Mouse (Mus musculus): ENCODE results near the gene Akr1c13. TPM values are rescaled to one million over a fixed set of nuclear protein-coding genes. Genes with fewer than 3 reads are reported as not detected.
"Not testable (repeated sequence)": the region's sequence is repeated elsewhere in the genome, so short reads cannot be mapped to it uniquely, and the experiment has no call there.

Akr1c13 gene
- 1 to 10 TPM; 1.2 to 1.5 TPM for total RNA-seq (2021)
- long read RNA-seq, experiment 1, partial matches to known transcripts: 1 of 3 reads
- long read RNA-seq, experiment 1, other reads (novel, unspliced or antisense): 1 of 3 reads
- long read RNA-seq, experiment 2, partial matches to known transcripts: 0 of 2 reads
- long read RNA-seq, experiment 2, other reads (novel, unspliced or antisense): 1 of 2 reads

DNA sequence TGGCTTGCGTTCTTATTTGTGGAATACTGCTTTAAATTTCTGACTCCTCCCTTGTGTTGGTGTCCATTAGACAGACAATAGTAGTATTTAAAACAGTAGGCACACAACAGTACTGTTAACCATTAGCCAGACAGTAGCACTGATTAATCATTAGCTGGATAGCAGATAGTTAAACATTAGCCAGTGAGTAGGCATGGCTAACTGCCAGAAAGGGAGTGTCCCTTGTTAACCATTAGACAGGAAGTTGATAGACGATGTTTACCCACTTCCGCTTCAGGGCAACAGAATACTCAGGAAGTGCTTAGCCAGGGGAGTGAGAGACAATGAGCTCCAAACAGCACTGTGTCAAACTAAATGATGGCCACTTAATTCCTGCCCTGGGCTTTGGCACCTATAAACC lies at the start of gene Akr1c13:
Gene Akr1c13 (plus strand): TSS at position 247 of the 400 bp plus-strand sequence.
- DNase-seq: peak in 1 of 2 experiments; percentile 22
- intact Hi-C loops (cut with DNase I): no loop called here

DNA sequence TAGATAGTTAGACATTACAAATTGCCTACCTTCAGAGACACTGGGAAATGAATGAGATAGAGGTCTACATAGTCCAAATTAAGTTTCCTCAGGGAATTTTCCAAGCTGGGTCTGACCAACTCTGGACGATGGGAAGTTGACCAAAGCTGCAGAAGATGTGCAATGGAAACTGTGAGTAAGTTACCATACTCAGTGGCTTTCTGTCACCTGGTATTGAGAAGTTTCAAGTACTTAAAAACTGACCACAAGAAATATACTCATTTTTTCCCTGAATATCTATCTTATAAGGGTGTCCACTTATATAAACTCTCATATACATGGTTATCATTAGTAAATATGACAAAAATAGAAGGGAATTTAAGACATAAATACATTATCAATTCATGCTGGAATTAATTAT lies 46.7 kb upstream of the Akr1c13 start:
- DNase-seq: no peak
- intact Hi-C loops (cut with DNase I): no loop called here

- intact Hi-C loops (cut with DNase I): no loop called here
- no peak for DNase-seq
Observed at GRCm38 (mm10) chr13:4150518-4150917, 40.4 kb upstream of the Akr1c13 start, which contains the start of gene Akr1c18. Gene Akr1c18, minus strand, starts transcription at chr13:4150654.

- intact Hi-C loops (cut with DNase I): no loop called here
- DNase-seq: no peak
Observed at GRCm38 (mm10) chr13:4152908-4153307, 38.0 kb upstream of the Akr1c13 start.

GRCm38 (mm10) chr13:4153593-4153992 lies 37.4 kb upstream of the Akr1c13 start:
- intact Hi-C loops (cut with DNase I): no loop called here
- DNase-seq: no peak

- no peak for DNase-seq
- intact Hi-C loops (cut with DNase I): no loop called here
Observed at GRCm38 (mm10) chr13:4155286-4155685, 35.7 kb upstream of the Akr1c13 start.

DNA sequence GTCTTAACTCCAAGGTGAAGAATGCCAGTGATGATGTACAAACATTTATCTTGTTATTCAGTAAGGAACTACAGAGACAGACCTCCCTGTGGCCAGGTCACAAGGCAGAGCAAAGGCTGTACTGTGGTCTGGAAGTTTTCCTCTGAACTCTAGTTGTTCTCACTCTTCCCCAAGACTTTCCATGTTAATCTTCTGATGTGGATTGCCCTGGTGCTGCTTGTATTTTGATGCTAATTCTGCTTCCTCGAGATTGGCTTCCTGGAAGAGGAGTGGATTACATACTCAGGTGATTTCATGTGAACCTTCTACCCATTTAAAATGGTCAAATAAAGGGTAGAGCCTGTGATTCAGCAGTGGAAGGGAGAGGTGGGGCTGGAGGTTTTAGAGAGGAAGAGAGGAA lies 22.9 kb upstream of the Akr1c13 start:
- intact Hi-C loops (cut with DNase I): no loop called here
- no peak for DNase-seq

DNA sequence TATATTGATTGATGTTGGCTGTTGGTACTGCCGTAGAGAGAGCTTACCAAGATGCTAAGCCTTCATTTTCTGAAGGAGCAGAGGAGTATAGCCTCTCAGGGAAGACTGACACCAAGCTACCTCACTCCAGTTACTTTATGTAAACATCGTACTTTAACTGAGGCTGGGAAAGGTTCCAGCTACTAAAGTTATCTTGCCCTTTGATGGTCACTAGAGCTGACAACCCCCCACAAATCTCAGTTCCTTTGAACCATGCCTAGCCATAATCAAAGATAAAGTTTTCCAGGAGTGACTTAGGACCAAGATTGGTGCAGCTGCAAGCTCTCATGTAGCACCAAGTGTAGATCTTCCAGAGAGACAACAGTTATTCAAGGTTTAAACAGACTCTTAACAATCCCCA lies 18.0 kb upstream of the Akr1c13 start:
- intact Hi-C loops (cut with DNase I): no loop called here
- DNase-seq: no peak

DNA sequence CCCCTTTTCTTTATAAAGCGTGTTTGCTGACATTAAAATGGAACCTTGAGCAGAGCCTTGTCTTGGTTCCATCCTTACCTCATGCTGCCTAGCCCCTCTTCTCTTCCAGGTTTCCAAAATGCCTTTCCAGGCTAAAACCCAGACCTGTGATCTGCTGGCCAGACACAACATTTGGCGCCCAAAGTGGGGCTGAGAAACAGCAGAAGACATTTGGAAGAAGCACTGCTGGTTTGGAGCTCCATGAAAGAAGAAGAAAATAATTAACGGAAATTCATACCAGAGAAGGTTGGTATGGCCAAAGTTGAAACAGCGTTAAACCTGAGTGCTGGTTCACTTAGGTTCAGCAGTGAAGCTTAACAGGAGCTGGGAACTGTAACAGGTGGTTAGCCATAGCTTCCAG lies 9.6 kb upstream of the Akr1c13 start:
- DNase-seq; intact Hi-C loops (cut with DNase I): not testable (repeated sequence)

DNA sequence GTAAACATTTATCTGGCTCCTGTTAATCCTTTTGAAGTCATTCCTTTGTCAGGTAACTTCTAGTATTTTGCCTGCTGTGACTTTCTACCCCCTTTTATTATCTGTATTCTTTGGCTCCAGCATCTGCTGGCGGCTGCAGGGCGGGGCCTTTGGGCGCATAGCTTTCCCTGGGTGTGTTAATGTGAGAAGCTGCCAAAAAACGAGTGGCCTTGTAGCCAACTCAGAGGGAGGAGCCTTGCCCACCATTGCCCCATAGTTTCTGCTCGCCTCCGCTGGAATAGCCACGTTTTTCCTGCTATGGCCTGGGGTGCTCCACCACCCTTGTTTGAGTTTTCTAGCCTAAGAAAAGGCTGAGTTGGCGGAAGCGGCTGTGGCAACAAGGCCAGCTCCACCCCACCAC lies 7.8 kb upstream of the Akr1c13 start:
- intact Hi-C loops (cut with DNase I): no loop called here
- no peak for DNase-seq

GRCm38 (mm10) chr13:4186641-4187411 lies 4.1 kb upstream of the Akr1c13 start:
- intact Hi-C loops (cut with DNase I): loop anchor here (5.0 kb wide), 1 partner anchor 55 kb away; no protein-coding TSS in a partner anchor
- not testable (repeated sequence) for DNase-seq

DNA sequence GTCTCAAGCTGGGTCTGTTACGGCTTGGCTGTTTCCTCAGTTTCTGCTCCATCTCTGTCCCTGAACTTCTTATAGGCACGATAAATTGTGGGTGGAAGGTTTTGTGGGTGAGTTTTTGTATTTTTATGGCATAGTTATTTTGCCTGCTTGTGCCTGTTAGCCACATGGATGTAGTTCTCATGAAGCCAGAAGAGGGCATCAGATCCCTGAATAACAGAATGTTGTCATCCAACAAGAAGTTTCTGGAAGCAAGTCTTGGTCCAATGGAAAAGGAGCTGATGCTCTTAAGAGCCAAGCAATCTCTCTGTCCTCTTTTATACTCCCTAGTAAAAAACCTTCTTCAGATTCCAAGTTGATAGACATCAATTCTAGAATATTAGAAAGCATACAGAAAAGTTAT lies 2.8 kb upstream of the Akr1c13 start:
- intact Hi-C loops (cut with DNase I): loop anchor here (1.0 to 5.0 kb wide), 2 partner anchors 56 to 92 kb away; no protein-coding TSS in a partner anchor
- DNase-seq: peak in 1 of 2 experiments; percentile 34

GRCm38 (mm10) chr13:4192511-4192910 lies 1.6 kb downstream of the Akr1c13 start:
- intact Hi-C loops (cut with DNase I): no loop called here
- DNase-seq: no peak

- DNase-seq: no peak
- intact Hi-C loops (cut with DNase I): no loop called here
Observed at GRCm38 (mm10) chr13:4206147-4206903, 15.4 kb downstream of the Akr1c13 start.

- intact Hi-C loops (cut with DNase I): no loop called here
- no peak for DNase-seq
Observed at GRCm38 (mm10) chr13:4211560-4212299, 20.8 kb downstream of the Akr1c13 start.

DNA sequence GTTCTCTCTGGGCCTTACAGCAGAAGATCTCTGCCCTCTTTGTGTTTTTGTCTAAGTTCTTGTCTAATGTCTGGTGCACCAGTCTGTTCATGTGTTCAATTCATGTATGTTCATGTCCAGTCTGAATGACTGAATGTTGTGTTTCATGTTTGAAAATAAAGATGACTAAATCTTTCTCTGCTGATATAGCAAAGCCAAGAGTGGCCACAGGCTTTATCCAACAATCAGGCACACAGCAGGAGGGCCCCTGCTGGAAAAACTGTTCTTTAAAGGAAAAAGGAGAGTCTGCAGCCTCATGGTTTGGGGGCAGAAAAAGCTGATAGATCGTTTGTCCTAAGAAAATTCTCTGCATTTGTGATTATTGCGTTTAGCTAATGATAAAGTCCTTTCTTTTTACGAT lies 21.4 kb downstream of the Akr1c13 start:
- DNase-seq: no peak
- intact Hi-C loops (cut with DNase I): no loop called here

- DNase-seq; intact Hi-C loops (cut with DNase I): not testable (repeated sequence)
Observed at GRCm38 (mm10) chr13:4215496-4215895, 24.5 kb downstream of the Akr1c13 start.

DNA sequence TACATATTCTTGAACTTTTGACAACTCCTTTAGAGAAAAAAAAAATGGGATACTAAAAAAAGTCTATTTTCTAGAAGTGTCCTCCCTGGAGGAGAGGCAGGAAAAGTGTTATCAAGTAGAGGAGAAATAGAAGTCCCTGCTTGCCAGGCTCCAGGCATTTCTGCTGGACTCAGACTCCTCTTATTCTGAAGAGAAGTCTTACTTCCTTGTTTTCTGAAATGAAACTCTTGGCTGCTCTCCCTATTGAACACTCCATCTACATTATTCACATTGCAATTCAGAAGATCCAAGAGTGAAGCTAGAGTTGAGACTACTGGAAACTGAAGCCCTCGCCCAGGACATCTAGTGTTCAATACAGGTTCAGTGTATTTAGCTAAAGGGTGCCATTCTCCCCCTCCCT lies 37.5 kb downstream of the Akr1c13 start, which contains the start of gene Akr1c19:
Gene Akr1c19 (plus strand): TSS at position 260 of the 400 bp plus-strand sequence.
- peak in 1 of 2 experiments; percentile 7 for DNase-seq
- intact Hi-C loops (cut with DNase I): no loop called here

DNA sequence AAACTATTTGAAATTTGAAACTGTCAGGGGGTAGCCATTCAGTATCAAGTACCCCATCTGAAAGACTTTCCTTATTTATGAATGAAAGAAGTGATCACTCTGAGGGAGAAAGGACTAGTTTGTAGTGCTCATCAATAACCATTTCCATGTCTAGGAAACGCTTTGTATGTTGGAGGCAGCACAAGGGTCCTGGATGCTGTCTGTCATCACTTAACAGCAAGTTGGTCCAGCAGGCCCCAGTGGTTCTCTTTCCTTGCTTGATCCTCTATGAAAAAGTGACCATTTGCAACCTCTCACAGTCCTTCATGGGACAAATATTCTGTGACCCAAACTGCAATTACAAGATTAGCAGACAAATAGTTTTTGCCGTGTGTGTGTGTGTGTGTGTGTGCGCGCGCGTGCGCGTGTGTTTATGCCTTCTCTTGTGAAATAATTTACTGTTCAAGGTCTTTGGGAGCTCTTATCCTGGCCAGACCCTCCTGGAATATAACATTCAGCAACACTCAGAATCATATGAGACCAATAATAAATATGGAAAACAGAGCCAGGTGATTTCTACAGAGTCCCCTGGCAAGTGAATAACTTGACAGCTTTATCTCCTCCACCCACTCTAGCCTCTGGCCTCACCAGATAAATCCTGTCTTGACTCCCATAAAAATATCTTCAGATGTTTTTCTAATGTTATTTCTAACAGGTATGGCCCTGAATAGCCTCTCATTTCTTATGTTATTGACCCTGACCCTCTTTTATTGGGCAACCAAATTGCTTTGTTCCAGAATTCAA lies 40.1 kb downstream of the Akr1c13 start:
- DNase-seq: no peak

GRCm38 (mm10) chr13:4233135-4233534 lies 42.2 kb downstream of the Akr1c13 start:
- DNase-seq: no peak
- intact Hi-C loops (cut with DNase I): no loop called here

More for the DNA sequence above, 40.1 kb downstream of the Akr1c13 start:
- intact Hi-C loops (cut with DNase I): no loop called here
